Mouse (Mus musculus): ENCODE results near the gene Kcnq1. TPM values are rescaled to one million over a fixed set of nuclear protein-coding genes. Genes with fewer than 3 reads are reported as not detected.

The Kcnq1 gene
- total RNA-seq, 2 experiments from 2014 or later, result 1.6 to 1.9 TPM

GRCm38 (mm10) chr7:143320367-143320766 lies 214.2 kb downstream of the Kcnq1 start:
- DNase-seq, result no peak

GRCm38 (mm10) chr7:143325051-143325450 lies 218.9 kb downstream of the Kcnq1 start:
- DNase-seq, result no peak

GRCm38 (mm10) chr7:143328185-143328915 lies 222.2 kb downstream of the Kcnq1 start:
- DNase-seq, result no peak

GRCm38 (mm10) chr7:143329110-143329810 lies 223.1 kb downstream of the Kcnq1 start:
- peak; percentile 33 for DNase-seq

GRCm38 (mm10) chr7:143333040-143333439 lies 226.9 kb downstream of the Kcnq1 start:
- DNase-seq, result no peak

DNA sequence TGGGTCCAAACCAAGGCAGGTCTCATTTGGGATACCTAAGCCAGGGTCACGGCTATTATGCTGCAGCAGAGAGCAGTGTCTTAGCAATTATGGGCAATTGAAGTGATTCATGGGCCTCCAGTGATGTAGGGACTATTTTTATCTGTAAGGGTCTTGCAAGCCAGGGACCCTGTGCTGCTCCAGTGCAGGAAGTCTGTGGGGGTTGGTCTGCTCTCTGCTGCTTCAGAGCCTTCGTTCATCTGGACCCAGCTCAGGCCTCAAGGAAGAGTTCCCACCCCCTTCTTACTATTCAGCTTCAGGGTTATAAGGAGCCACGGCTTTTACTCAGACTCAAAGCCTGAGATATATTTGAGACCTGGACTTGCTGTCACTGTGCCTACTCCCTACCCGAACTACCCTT lies 227.4 kb downstream of the Kcnq1 start:
- no peak for DNase-seq

DNA sequence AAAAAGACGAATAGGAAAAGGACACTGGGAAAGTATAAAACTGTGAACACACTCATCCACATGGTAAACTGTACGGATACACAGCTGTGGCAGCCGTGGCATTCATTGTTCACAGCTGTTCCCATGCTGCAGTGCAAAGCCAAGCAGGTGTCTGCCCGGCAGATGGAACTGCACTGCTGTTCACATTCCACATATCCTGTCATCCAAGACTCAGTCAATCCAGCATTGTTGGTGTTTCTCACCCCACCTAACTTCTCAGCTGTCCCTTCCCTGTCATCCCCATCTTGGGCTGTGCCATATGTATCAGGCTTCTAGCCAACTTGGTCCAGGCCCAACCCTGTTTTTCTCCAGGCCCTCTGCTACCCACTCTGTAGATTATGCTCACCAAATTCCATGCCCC lies 232.5 kb downstream of the Kcnq1 start:
- no peak for DNase-seq

GRCm38 (mm10) chr7:143340601-143341281 lies 234.6 kb downstream of the Kcnq1 start:
- no peak for DNase-seq

GRCm38 (mm10) chr7:143341301-143341980 lies 235.3 kb downstream of the Kcnq1 start:
- DNase-seq, result no peak

- DNase-seq, result no peak
These were observed 237.7 kb downstream of the Kcnq1 start for GRCm38 (mm10) chr7:143343781-143344306.

GRCm38 (mm10) chr7:143349287-143349686 lies 243.1 kb downstream of the Kcnq1 start:
- no peak for DNase-seq

DNA sequence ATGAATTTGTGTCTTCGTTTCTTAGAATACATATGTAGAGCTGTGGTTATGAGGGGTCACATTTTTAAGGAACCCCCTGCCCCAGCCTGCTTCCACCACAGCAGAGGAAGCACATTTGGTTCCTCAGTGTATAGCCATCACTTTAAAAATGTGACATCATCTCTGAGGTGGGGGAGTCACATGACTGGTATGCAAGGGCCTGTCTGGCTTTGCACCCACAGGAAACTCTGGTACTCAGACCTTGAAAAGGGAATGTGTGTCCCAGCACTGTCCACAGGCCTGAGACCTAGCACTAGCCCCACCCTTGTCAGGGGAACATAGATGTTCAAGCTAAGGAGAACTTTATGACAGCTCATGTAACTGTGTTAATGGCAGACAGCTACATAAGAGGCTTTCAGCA lies 243.7 kb downstream of the Kcnq1 start:
- DNase-seq, result no peak

DNA sequence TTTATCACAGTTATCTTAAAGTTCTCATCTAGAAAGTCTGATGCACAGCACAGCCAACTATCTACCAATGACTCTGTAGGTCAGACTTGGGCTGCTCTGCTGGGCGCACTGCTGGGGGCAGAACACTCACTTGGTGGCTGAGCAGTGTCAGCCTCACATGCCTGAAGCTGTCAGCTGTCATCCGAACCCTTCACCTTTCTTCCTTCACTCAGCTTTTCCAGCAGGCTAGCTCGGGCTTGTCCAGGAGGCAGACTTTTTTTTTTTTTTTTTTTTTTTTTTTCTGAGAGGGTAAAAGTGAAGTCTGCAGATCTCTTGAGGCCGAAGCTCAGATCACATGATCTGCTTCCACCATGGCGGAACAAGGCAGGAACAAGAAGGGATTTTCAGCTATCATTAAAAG lies 249.7 kb downstream of the Kcnq1 start:
- DNase-seq, result no peak

DNA sequence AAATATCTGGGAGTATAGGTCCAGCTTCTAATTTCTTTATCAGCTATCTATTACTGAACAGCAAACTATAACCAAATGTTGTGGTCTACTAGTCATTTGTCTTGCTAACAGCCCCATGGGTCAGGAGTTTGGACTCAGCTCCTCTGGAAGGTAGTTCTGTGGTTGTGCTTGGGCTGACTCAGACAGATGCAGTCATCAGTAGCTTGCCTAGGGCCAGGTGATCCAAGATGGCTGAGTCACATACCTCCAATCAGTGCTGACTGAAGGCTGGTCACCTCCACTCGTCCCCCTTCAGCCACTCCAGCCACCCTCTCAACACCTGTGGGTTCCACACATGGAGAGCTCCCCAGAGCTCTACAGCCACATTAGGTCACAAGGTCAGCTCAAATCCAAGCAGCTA lies 250.9 kb downstream of the Kcnq1 start:
- DNase-seq, result no peak

DNA sequence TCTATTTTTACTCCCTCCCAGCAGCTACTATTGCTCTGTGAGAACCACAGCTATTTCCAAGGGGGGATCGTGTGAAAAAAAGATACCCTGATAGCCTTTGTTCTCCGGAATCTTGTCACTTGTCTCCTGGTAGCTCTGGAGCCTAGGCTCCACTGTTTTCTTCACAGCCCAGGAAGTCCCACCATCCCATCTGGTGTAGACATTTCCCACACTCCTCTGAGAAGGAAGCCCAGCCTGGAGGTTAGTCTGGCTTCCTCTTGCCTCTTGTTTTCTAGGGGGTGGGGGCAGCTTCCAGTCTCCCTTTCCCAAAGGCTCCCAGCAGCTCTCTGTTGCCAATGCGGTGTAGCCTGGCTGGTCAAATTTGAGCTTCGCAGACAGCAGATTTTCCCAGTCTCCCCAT lies 251.7 kb downstream of the Kcnq1 start:
- no peak for DNase-seq

- no peak for DNase-seq
These were observed 253.6 kb downstream of the Kcnq1 start for GRCm38 (mm10) chr7:143359762-143360161.

- DNase-seq, result no peak
These were observed 254.6 kb downstream of the Kcnq1 start for GRCm38 (mm10) chr7:143360776-143361175.

DNA sequence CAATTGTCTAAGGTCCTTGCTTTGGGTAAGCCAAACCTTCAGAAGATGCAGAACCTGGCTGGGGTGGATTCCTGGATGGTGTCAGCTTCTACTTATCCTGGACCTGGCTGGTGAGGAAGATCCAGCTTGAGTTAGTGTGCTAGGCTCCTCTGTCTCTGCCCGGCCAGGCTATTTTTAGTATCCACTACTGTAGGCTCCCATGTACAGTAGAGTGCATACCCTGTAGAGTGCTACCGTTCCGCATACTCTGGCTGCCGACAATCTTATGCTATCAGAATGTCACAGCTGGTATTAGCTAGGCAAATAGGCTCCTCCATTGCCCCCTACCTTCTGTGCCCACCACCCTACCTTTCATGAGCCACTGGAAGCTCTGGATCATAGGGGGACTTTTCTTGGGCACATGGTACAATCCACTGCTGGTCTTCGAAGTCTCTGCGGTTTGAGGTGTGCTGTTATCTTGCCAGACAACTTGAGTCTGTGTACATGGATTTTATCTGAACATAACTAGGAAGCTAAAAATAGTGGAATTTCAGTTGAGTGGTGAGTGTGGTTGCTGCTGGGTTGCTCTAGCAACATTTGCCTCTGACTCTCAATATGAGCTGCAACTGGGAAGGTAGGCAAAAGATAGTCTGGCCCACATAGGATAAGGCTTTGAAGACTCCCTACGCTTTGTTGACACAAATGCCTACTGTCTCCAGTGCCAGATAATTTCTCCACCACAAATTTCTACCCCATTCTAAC lies 258.1 kb downstream of the Kcnq1 start:
- DNase-seq, result no peak

DNA sequence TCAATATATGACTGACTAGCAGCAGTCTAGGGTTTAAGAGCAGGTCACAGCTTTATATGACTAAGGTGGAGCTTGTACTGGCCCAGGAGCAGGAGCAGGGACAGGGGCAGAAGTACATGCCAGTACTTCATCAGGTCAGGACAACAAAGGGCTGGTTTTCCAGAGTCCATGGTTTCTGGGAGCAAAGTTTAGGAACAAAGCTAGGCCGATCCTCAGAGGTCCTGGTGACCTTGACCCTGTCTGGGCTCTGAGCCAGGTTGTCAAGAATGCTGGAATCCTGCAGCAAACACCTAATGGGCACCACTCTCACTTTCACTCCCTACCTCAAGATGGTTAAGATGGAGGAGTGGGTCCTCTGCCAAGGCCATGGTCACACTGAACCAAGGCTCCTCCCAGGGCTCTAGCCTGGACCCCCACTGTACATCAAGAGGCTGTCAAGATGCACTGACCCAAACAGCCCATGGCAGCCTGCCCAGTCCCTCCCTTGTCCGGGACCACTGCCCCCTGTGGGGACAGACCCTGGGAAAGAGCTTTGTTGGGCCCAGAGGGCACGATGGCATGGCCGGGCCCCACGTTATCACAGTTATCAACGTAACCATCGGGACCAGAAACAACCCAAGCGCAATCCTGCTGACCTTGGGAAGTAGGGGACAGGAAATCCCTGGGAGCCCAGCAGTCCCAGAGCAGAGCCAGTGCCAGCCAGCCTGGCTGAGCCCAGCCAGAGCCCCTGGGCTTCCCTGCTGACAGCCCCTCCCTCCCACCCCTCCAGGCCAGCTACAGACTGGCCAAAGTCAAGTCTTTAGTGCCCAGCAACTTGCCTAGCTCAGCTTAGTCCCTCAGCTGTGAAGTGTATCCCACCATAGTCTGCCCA lies 259.0 kb downstream of the Kcnq1 start:
- no peak for DNase-seq

- DNase-seq, result no peak
These were observed 261.5 kb downstream of the Kcnq1 start for GRCm38 (mm10) chr7:143367366-143368266.

Measured in gastrocnemius, postnatal 10 days (tissue).